Mouse (Mus musculus) MEL (cell line): ENCODE results near the gene Hist3h2a. TPM values are rescaled to one million over a fixed set of nuclear protein-coding genes. Genes with fewer than 3 reads are reported as not detected.

Experiments used
- DNase-seq: peaks from one replicate; pipeline ENCODE4 v3.0.0; 2011; ENCODE audit warnings: low read depth, low spot score
- H3K27ac ChIP-seq: 2 replicates; pipeline ENCODE4 v1.5.1; 2012; ENCODE audit warnings: low read depth, mild to moderate bottlenecking, control low read depth, low read length, moderate library complexity; ENCODE audit not compliant: control insufficient read depth
- H3K27me3 ChIP-seq, 2 experiments: fragments of 150-350 bp in 1 of 2; sonication (generic) in 1 of 2; 2 replicates each; pipeline ENCODE4 v1.6.1; 2012; ENCODE audit warnings: low read length in 2 of 2, mild to moderate bottlenecking in 2 of 2, improper control_type of control experiment in 1 of 2, moderate library complexity in 1 of 2; ENCODE audit not compliant: insufficient read depth in 2 of 2, control insufficient read depth in 1 of 2
- H3K36me3 ChIP-seq, 2 experiments: 2 replicates each; pipeline ENCODE4 v1.6.1; 2012 to 2014; ENCODE audit warnings: low read length in 2 of 2, improper control_type of control experiment in 1 of 2, inconsistent platforms in 1 of 2, mild to moderate bottlenecking in 1 of 2; ENCODE audit not compliant: insufficient read depth in 2 of 2, control insufficient read depth in 1 of 2
- H3K4me1 ChIP-seq, 2 experiments: fragments of 150-350 bp in 1 of 2; sonication (generic) in 1 of 2; 2 replicates each; pipeline ENCODE4 v1.6.1; 2012; ENCODE audit warnings: low read length in 2 of 2, improper control_type of control experiment in 1 of 2, mild to moderate bottlenecking in 1 of 2; ENCODE audit not compliant: insufficient read depth in 2 of 2, control insufficient read depth in 1 of 2
- H3K4me3 ChIP-seq, 2 experiments: fragments of 150-350 bp in 1 of 2; sonication (generic) in 1 of 2; 2 replicates each; pipeline ENCODE4 v1.5.1; 2012; ENCODE audit warnings: low read depth in 2 of 2, low read length in 2 of 2, mild to moderate bottlenecking in 2 of 2, moderate library complexity in 2 of 2, control low read depth in 1 of 2, improper control_type of control experiment in 1 of 2; ENCODE audit not compliant: control insufficient read depth in 1 of 2, insufficient read depth in 1 of 2
- H3K79me2 ChIP-seq: 2 replicates; pipeline ENCODE4 v1.6.1; 2012; ENCODE audit warnings: mild to moderate bottlenecking, low read length, moderate library complexity; ENCODE audit not compliant: control insufficient read depth, poor library complexity, insufficient read depth
- H3K9ac ChIP-seq: 2 replicates; pipeline ENCODE4 v1.6.1; 2012; ENCODE audit warnings: low read depth, mild to moderate bottlenecking, control low read depth, low read length, moderate library complexity; ENCODE audit not compliant: control insufficient read depth, poor library complexity, severe bottlenecking
- H3K9me3 ChIP-seq: fragments of 150-350 bp; sonication (generic); replicated peaks from 2 replicates; pipeline ENCODE4 v1.6.1; 2012; ENCODE audit warnings: mild to moderate bottlenecking, low read length, improper control_type of control experiment, moderate library complexity; ENCODE audit not compliant: insufficient read depth
- CHD1 ChIP-seq: IDR thresholded peaks from 2 replicates; pipeline ENCODE4 v1.6.1; 2012; ENCODE audit warnings: low read depth, mild to moderate bottlenecking, inconsistent platforms, low read length, improper control_type of control experiment
- CHD2 ChIP-seq: IDR thresholded peaks from 2 replicates; pipeline ENCODE4 v1.6.1; 2011; ENCODE audit warnings: low read length, improper control_type of control experiment
- CTCF ChIP-seq, 3 experiments: IDR thresholded peaks in 2 of 3; conservative IDR thresholded peaks in 1 of 3; 2 replicates each; pipeline ENCODE4 v1.5.1; 2011 to 2012; ENCODE audit warnings: low read length in 3 of 3, low read depth in 2 of 3, mild to moderate bottlenecking in 2 of 3, improper control_type of control experiment in 1 of 3, inconsistent platforms in 1 of 3, mixed read lengths in 1 of 3, moderate library complexity in 1 of 3; ENCODE audit not compliant: control insufficient read depth in 1 of 3, insufficient read depth in 1 of 3, poor library complexity in 1 of 3, severe bottlenecking in 1 of 3
- E2F4 ChIP-seq: IDR thresholded peaks from 2 replicates; pipeline ENCODE4 v1.6.1; 2011; ENCODE audit warnings: low read depth, low read length, improper control_type of control experiment, borderline replicate concordance
- GABPA ChIP-seq: IDR thresholded peaks from 2 replicates; pipeline ENCODE4 v1.6.1; 2012; ENCODE audit warnings: low read depth, mild to moderate bottlenecking, inconsistent platforms, low read length, improper control_type of control experiment, moderate library complexity
- GATA1 ChIP-seq: IDR thresholded peaks from 2 replicates; pipeline ENCODE4 v1.6.1; 2011; ENCODE audit warnings: low read depth, low read length, improper control_type of control experiment
- KAT2A ChIP-seq: conservative IDR thresholded peaks from 2 replicates; pipeline ENCODE4 v1.6.1; 2012; ENCODE audit warnings: low read depth, low read length, improper control_type of control experiment, inconsistent platforms
- MAFK ChIP-seq: IDR thresholded peaks from 2 replicates; pipeline ENCODE4 v1.6.1; 2011; ENCODE audit warnings: low read depth, mild to moderate bottlenecking, low read length, improper control_type of control experiment, borderline replicate concordance
- MAX ChIP-seq: IDR thresholded peaks from 2 replicates; pipeline ENCODE4 v1.6.1; 2011; ENCODE audit warnings: low read length, improper control_type of control experiment
- MAZ ChIP-seq: IDR thresholded peaks from 2 replicates; pipeline ENCODE4 v1.6.1; 2012; ENCODE audit warnings: low read depth, mild to moderate bottlenecking, inconsistent platforms, low read length, improper control_type of control experiment
- MXI1 ChIP-seq: IDR thresholded peaks from 2 replicates; pipeline ENCODE4 v1.6.1; 2011; ENCODE audit warnings: mild to moderate bottlenecking, low read depth, low read length, improper control_type of control experiment
- MYC ChIP-seq: IDR thresholded peaks from 2 replicates; pipeline ENCODE4 v1.6.1; 2011; ENCODE audit warnings: low read depth, mild to moderate bottlenecking, low read length, improper control_type of control experiment, moderate library complexity
- POLR2AphosphoS2 ChIP-seq: IDR thresholded peaks from 2 replicates; pipeline ENCODE4 v1.6.1; 2011; ENCODE audit warnings: low read length, improper control_type of control experiment
- SIN3A ChIP-seq: IDR thresholded peaks from 2 replicates; pipeline ENCODE4 v1.6.1; 2012; ENCODE audit warnings: low read length, improper control_type of control experiment, inconsistent platforms
- SMC3 ChIP-seq: IDR thresholded peaks from 2 replicates; pipeline ENCODE4 v1.6.1; 2011; ENCODE audit warnings: low read depth, low read length, improper control_type of control experiment
- TCF12 ChIP-seq: IDR thresholded peaks from 2 replicates; pipeline ENCODE4 v1.6.1; 2014; ENCODE audit warnings: low read depth, mild to moderate bottlenecking, inconsistent platforms, low read length, improper control_type of control experiment, moderate library complexity
- UBTF ChIP-seq: IDR thresholded peaks from 2 replicates; pipeline ENCODE4 v1.6.1; 2012; ENCODE audit warnings: low read depth, mild to moderate bottlenecking, inconsistent platforms, low read length, improper control_type of control experiment, moderate library complexity, borderline replicate concordance; ENCODE audit not compliant: insufficient read depth
- USF2 ChIP-seq, 2 experiments: IDR thresholded peaks; 2 replicates each; pipeline ENCODE4 v1.6.1; 2011 to 2012; ENCODE audit warnings: improper control_type of control experiment in 2 of 2, low read length in 2 of 2, borderline replicate concordance in 1 of 2, inconsistent platforms in 1 of 2, low read depth in 1 of 2, mild to moderate bottlenecking in 1 of 2; ENCODE audit not compliant: insufficient read depth in 1 of 2
- ZC3H11A ChIP-seq: IDR thresholded peaks from 2 replicates; pipeline ENCODE4 v1.6.1; 2012; ENCODE audit warnings: low read depth, mild to moderate bottlenecking, inconsistent platforms, low read length, improper control_type of control experiment
- ZMIZ1 ChIP-seq: IDR thresholded peaks from 2 replicates; pipeline ENCODE4 v1.6.1; 2012; ENCODE audit warnings: low read depth, mild to moderate bottlenecking, inconsistent platforms, low read length, improper control_type of control experiment, moderate library complexity
- ZNF384 ChIP-seq: IDR thresholded peaks from 2 replicates; pipeline ENCODE4 v1.6.1; 2012; ENCODE audit warnings: low read depth, mild to moderate bottlenecking, inconsistent platforms, low read length, improper control_type of control experiment
- polyA plus RNA-seq, 2 experiments: library from polyadenylated mRNA; stranded (reverse) in 1 of 2; unstranded in 1 of 2; fragments of >175 nt in 1 of 2; fragments of >200 nt in 1 of 2; gene quantifications; 2 replicates each; pipeline versions ENCODE4 v1.2.1 to v1.2.4; 2012; ENCODE audit warnings: low replicate concordance in 2 of 2, low read depth in 1 of 2; ENCODE audit not compliant: insufficient read length in 2 of 2, insufficient read depth in 1 of 2, missing spikeins in 1 of 2
- total RNA-seq: library from RNA; depleted of rRNA; stranded (reverse); fragments of 300-350 nt; gene quantifications from 2 replicates; pipeline ENCODE4 v1.2.3, GENCODE M21; 2012

Gene Hist3h2a
- total and polyA plus RNA-seq, 3 experiments, result 0.42 to 184 TPM; not detected in 1

- Histone ChIP-seq H3K27me3 (peaks cover 2 to 3% of the 10 kb centered on the region in 2 experiments; a peak in 3 of 4 replicates), H3K36me3 (peaks cover 0 to 5% of the 10 kb centered on the region in 2 experiments; a peak in 2 of 4 replicates), H3K4me3 (no peak overlapping the region), H3K4me1 (peaks cover 0 to 11% of the 10 kb centered on the region in 2 experiments; a peak in 1 of 4 replicates), H3K9me3 (no peaks in the 10 kb centered on the region), H3K27ac (no peak overlapping the region), H3K9ac (no peak overlapping the region), H3K79me2 (no peaks in the 10 kb centered on the region; the same call in 1 of the 2 replicates)
- no peak for DNase-seq
- no peak for TF ChIP-seq MAFK
- no peak for TF ChIP-seq MXI1
- TF ChIP-seq CHD2, result no peak
- no peak for TF ChIP-seq ZC3H11A
- no peak for TF ChIP-seq MAX
- no peak for TF ChIP-seq GATA1
- no peak for TF ChIP-seq POLR2AphosphoS2
- TF ChIP-seq USF2 (IDR thresholded peaks at IDR 0.05; ENCODE audit: borderline replicate concordance in 1 of 2, insufficient read depth in 1 of 2, low read depth in 1 of 2, low read length in 2 of 2), result no peak
- no peak for TF ChIP-seq ZNF384
- no peak for TF ChIP-seq MAZ
- TF ChIP-seq TCF12, result no peak
- TF ChIP-seq SIN3A, result no peak
- no peak for TF ChIP-seq E2F4
Observed at GRCm38 (mm10) chr11:58949480-58950431, 4.7 kb upstream of the Hist3h2a start.

- DNase-seq, result no peak
- no peaks in the 10 kb centered on the region for H3K9me3 ChIP-seq
- peaks cover 0 to 3% of the 10 kb centered on the region in 2 experiments; a peak in 3 of 4 replicates for H3K27me3 ChIP-seq
- peaks cover 0 to 8% of the 10 kb centered on the region in 2 experiments; a peak in 2 of 4 replicates for H3K36me3 ChIP-seq
- H3K9ac ChIP-seq, result no peak overlapping the region
- peaks cover 11% of the 10 kb centered on the region for H3K79me2 ChIP-seq
- H3K27ac ChIP-seq, result no peak overlapping the region
- no peak for TF ChIP-seq MYC
- TF ChIP-seq SMC3, result no peak
- no peak for TF ChIP-seq CHD1
- TF ChIP-seq ZMIZ1, result no peak
- TF ChIP-seq UBTF, result no peak
- no peak for TF ChIP-seq KAT2A
- TF ChIP-seq GABPA, result no peak
- no peak for TF ChIP-seq CTCF (IDR thresholded peaks at IDR 0.05 in 2 of 3, conservative IDR thresholded peaks at IDR 0.05 in 1 of 3; ENCODE audit: control insufficient read depth in 1 of 3, insufficient read depth in 1 of 3, low read depth in 2 of 3, low read length in 3 of 3, poor library complexity in 1 of 3, severe bottlenecking in 1 of 3)
- no peak overlapping the region for H3K4me3 ChIP-seq
- H3K4me1 ChIP-seq, result peaks cover 4 to 11% of the 10 kb centered on the region in 2 experiments; a peak in 2 of 4 replicates
Observed at GRCm38 (mm10) chr11:58951210-58951609, 3.3 kb upstream of the Hist3h2a start.
